Mouse (Mus musculus): ENCODE data around the gene Itpr2. TPM values are rescaled to one million over a fixed set of nuclear protein-coding genes. Genes with fewer than 3 reads are reported as not detected.

Gene Itpr2
- polyA plus RNA-seq, 1 experiment from 2014 or later: 10.9 TPM

- TF ChIP-seq EP300 (optimal IDR thresholded peaks at IDR 0.05): no peak
- no peak for TF ChIP-seq CTCF (IDR thresholded peaks at IDR 0.05; ENCODE audit: low read depth)
- no peaks in the 10 kb centered on the region for H3K27me3 ChIP-seq (ENCODE audit: control insufficient read depth, insufficient read depth, low read length)
- H3K4me2 ChIP-seq (replicated peaks; ENCODE audit: low read depth): no peak overlapping the region
- H3K9ac ChIP-seq (ENCODE audit: low read length): no peak overlapping the region
- H3K36me3 ChIP-seq (ENCODE audit: control insufficient read depth, insufficient read depth, low read length): no peaks in the 10 kb centered on the region
- H3K4me3 ChIP-seq (ENCODE audit: low read depth, low read length): no peak overlapping the region
- H3K4me1 ChIP-seq (replicated peaks; ENCODE audit: control insufficient read depth, insufficient read depth): no peaks in the 10 kb centered on the region
- WGBS: 90% methylated on average over 7 of the region's 7 CpGs
- no peak for DNase-seq (ENCODE audit: low spot score)
- H3K27ac ChIP-seq (replicated peaks): no peak overlapping the region
- no peaks in the 10 kb centered on the region for H3K9me3 ChIP-seq (ENCODE audit: control insufficient read depth, low read length)
- no peak for ATAC-seq (ENCODE audit: low FRiP score, low TSS enrichment)
Measured at GRCm38 (mm10) chr6:146197868-146198379, 304.1 kb downstream of the Itpr2 start.

GRCm38 (mm10) chr6:146196701-146197100, 305.3 kb downstream of the Itpr2 start:
- no peak overlapping the region for H3K4me2 ChIP-seq (replicated peaks; ENCODE audit: low read depth)
- 89% methylated on average over 1 of the region's 1 CpGs for WGBS
- H3K27me3 ChIP-seq (ENCODE audit: control insufficient read depth, insufficient read depth, low read length): no peaks in the 10 kb centered on the region
- ATAC-seq (ENCODE audit: low FRiP score, low TSS enrichment): no peak
- no peak overlapping the region for H3K9ac ChIP-seq (ENCODE audit: low read length)
- no peak overlapping the region for H3K27ac ChIP-seq (replicated peaks)
- no peaks in the 10 kb centered on the region for H3K9me3 ChIP-seq (ENCODE audit: control insufficient read depth, low read length)
- no peak for DNase-seq (ENCODE audit: low spot score)
- H3K4me1 ChIP-seq (replicated peaks; ENCODE audit: control insufficient read depth, insufficient read depth): no peaks in the 10 kb centered on the region
- no peaks in the 10 kb centered on the region for H3K36me3 ChIP-seq (ENCODE audit: control insufficient read depth, insufficient read depth, low read length)
- TF ChIP-seq EP300 (optimal IDR thresholded peaks at IDR 0.05) (no peak), CTCF (IDR thresholded peaks at IDR 0.05; ENCODE audit: low read depth) (no peak)
- H3K4me3 ChIP-seq (ENCODE audit: low read depth, low read length): no peak overlapping the region

GRCm38 (mm10) chr6:146195854-146196457, 306.1 kb downstream of the Itpr2 start:
- ATAC-seq (ENCODE audit: low FRiP score, low TSS enrichment) (no peak), DNase-seq (ENCODE audit: low spot score) (no peak)
- Histone ChIP-seq H3K9me3 (ENCODE audit: control insufficient read depth, low read length) (no peaks in the 10 kb centered on the region), H3K27me3 (ENCODE audit: control insufficient read depth, insufficient read depth, low read length) (no peaks in the 10 kb centered on the region), H3K4me1 (replicated peaks; ENCODE audit: control insufficient read depth, insufficient read depth) (no peaks in the 10 kb centered on the region), H3K36me3 (ENCODE audit: control insufficient read depth, insufficient read depth, low read length) (no peaks in the 10 kb centered on the region), H3K4me3 (ENCODE audit: low read depth, low read length) (no peak overlapping the region), H3K4me2 (replicated peaks; ENCODE audit: low read depth) (no peak overlapping the region), H3K9ac (ENCODE audit: low read length) (no peak overlapping the region), H3K27ac (replicated peaks) (no peak overlapping the region)
- WGBS: 79% methylated on average over 7 of the region's 7 CpGs
- TF ChIP-seq EP300 (optimal IDR thresholded peaks at IDR 0.05): no peak
- TF ChIP-seq CTCF (IDR thresholded peaks at IDR 0.05; ENCODE audit: low read depth): no peak

GRCm38 (mm10) chr6:146191931-146192330, 310.1 kb downstream of the Itpr2 start:
- H3K4me2 ChIP-seq (replicated peaks; ENCODE audit: low read depth): no peak overlapping the region
- 76% methylated on average over 5 of the region's 5 CpGs for WGBS
- H3K9me3 ChIP-seq (ENCODE audit: control insufficient read depth, low read length): no peaks in the 10 kb centered on the region
- H3K4me1 ChIP-seq (replicated peaks; ENCODE audit: control insufficient read depth, insufficient read depth): no peaks in the 10 kb centered on the region
- H3K27ac ChIP-seq (replicated peaks): no peak overlapping the region
- no peak for TF ChIP-seq EP300 (optimal IDR thresholded peaks at IDR 0.05)
- TF ChIP-seq CTCF (IDR thresholded peaks at IDR 0.05; ENCODE audit: low read depth): no peak
- H3K9ac ChIP-seq (ENCODE audit: low read length): no peak overlapping the region
- no peaks in the 10 kb centered on the region for H3K36me3 ChIP-seq (ENCODE audit: control insufficient read depth, insufficient read depth, low read length)
- no peaks in the 10 kb centered on the region for H3K27me3 ChIP-seq (ENCODE audit: control insufficient read depth, insufficient read depth, low read length)
- no peak for DNase-seq (ENCODE audit: low spot score)
- H3K4me3 ChIP-seq (ENCODE audit: low read depth, low read length): no peak overlapping the region
- no peak for ATAC-seq (ENCODE audit: low FRiP score, low TSS enrichment)

- no peak overlapping the region for H3K4me2 ChIP-seq (replicated peaks; ENCODE audit: low read depth)
- H3K27me3 ChIP-seq (ENCODE audit: control insufficient read depth, insufficient read depth, low read length): no peaks in the 10 kb centered on the region
- H3K27ac ChIP-seq (replicated peaks): no peak overlapping the region
- H3K4me1 ChIP-seq (replicated peaks; ENCODE audit: control insufficient read depth, insufficient read depth): no peaks in the 10 kb centered on the region
- no peak overlapping the region for H3K9ac ChIP-seq (ENCODE audit: low read length)
- WGBS: 50% methylated on average over 8 of the region's 8 CpGs
- no peaks in the 10 kb centered on the region for H3K9me3 ChIP-seq (ENCODE audit: control insufficient read depth, low read length)
- TF ChIP-seq CTCF (IDR thresholded peaks at IDR 0.05; ENCODE audit: low read depth): no peak
- no peak for TF ChIP-seq EP300 (optimal IDR thresholded peaks at IDR 0.05)
- ATAC-seq (ENCODE audit: low FRiP score, low TSS enrichment) (no peak), DNase-seq (ENCODE audit: low spot score) (no peak)
- no peaks in the 10 kb centered on the region for H3K36me3 ChIP-seq (ENCODE audit: control insufficient read depth, insufficient read depth, low read length)
- H3K4me3 ChIP-seq (ENCODE audit: low read depth, low read length): no peak overlapping the region
Measured at GRCm38 (mm10) chr6:146190006-146190405, 312.0 kb downstream of the Itpr2 start.

GRCm38 (mm10) chr6:146185532-146185931, 316.5 kb downstream of the Itpr2 start:
- H3K4me1 ChIP-seq (replicated peaks; ENCODE audit: control insufficient read depth, insufficient read depth): no peaks in the 10 kb centered on the region
- H3K27me3 ChIP-seq (ENCODE audit: control insufficient read depth, insufficient read depth, low read length): no peaks in the 10 kb centered on the region
- TF ChIP-seq EP300 (optimal IDR thresholded peaks at IDR 0.05) (no peak), CTCF (IDR thresholded peaks at IDR 0.05; ENCODE audit: low read depth) (no peak)
- H3K9me3 ChIP-seq (ENCODE audit: control insufficient read depth, low read length): no peaks in the 10 kb centered on the region
- H3K36me3 ChIP-seq (ENCODE audit: control insufficient read depth, insufficient read depth, low read length): no peaks in the 10 kb centered on the region
- WGBS: 94% methylated on average over 2 of the region's 2 CpGs
- no peak overlapping the region for H3K4me3 ChIP-seq (ENCODE audit: low read depth, low read length)
- no peak overlapping the region for H3K9ac ChIP-seq (ENCODE audit: low read length)
- ATAC-seq (ENCODE audit: low FRiP score, low TSS enrichment) (no peak), DNase-seq (ENCODE audit: low spot score) (no peak)
- no peak overlapping the region for H3K27ac ChIP-seq (replicated peaks)
- H3K4me2 ChIP-seq (replicated peaks; ENCODE audit: low read depth): no peak overlapping the region

Measured in stomach, postnatal 0 days (tissue).